Comparison of ENCODE assay signal across 25 mouse cellular contexts in the genomic region with DNA sequence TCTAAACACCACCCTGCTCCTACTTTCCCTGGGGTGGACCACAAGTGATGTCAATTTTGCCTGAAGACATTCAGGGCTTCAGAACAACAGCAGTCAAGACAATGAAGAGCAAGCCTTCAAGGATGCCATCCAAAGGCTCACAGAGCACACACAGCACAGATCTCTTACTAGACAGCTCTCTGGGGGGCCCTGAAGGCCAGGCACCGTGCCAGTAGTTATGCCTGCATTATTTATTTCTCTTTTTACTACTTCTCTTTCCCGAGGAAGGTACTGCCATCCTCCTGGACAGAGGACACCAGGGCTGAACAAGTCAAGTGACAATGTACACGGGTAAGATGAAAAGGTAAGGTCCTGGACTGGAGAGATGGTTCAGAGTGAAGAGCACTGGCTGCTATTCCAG.
DNase-seq lines count a peak whose midpoint lies in the region; ATAC-seq and TF ChIP-seq lines count a peak whose summit lies in the region.
"Had no signal": no experiment of that assay in that cellular context is flagged by ENCODE, and none has a peak within 500 bp of the region (broad histone marks: within the 10 kb centered on the region; RNA-seq: fewer than 3 reads in every experiment).

No protein-coding gene starts in this region.

- H3K4me3 ChIP-seq in hindbrain, embryonic 14.5 days (replicated peaks; ENCODE audit: low read length) = no peak overlapping the region
- H3K4me3 ChIP-seq in hindbrain, embryonic 13.5 days = no peak overlapping the region
- H3K4me3 ChIP-seq in testis, adult 2 months (ENCODE audit: control insufficient read depth, low read depth, low read length) = no peak overlapping the region
- no peak overlapping the region for H3K4me3 ChIP-seq in intestine, postnatal 0 days (ENCODE audit: low read depth, low read length)
- H3K4me3 ChIP-seq: forebrain, embryonic 12.5 days; heart, embryonic 13.5 days; lung, embryonic 15.5 days; neural tube, embryonic 15.5 days had no signal

- WGBS in hindbrain, embryonic 14.5 days = 55% methylated on average over 3 of the region's 3 CpGs
- 64% methylated on average over 3 of the region's 3 CpGs for WGBS in hindbrain, embryonic 13.5 days
- WGBS in intestine, postnatal 0 days = 50% methylated on average over 3 of the region's 3 CpGs

- no peak for TF ChIP-seq POLR2A in testis, adult 2 months (IDR thresholded peaks at IDR 0.05; ENCODE audit: control insufficient read depth, low read depth, low read length)

- H3K4me2 ChIP-seq in hindbrain, embryonic 14.5 days (replicated peaks) = no peak overlapping the region
- H3K4me2 ChIP-seq in hindbrain, embryonic 13.5 days = no peak overlapping the region
- H3K4me2 ChIP-seq in intestine, postnatal 0 days (replicated peaks; ENCODE audit: low read depth) = no peak overlapping the region
- H3K4me2 ChIP-seq: forebrain, embryonic 12.5 days; heart, embryonic 13.5 days; lung, embryonic 15.5 days; midbrain, embryonic 11.5 days; neural tube, embryonic 15.5 days had no signal

- no peaks in the 10 kb centered on the region for H3K36me3 ChIP-seq in hindbrain, embryonic 14.5 days (replicated peaks; ENCODE audit: control insufficient read depth, insufficient read depth)
- H3K36me3 ChIP-seq in hindbrain, embryonic 13.5 days = no peaks in the 10 kb centered on the region
- H3K36me3 ChIP-seq in testis, adult 2 months (ENCODE audit: control insufficient read depth, insufficient read depth, low read length) = no peaks in the 10 kb centered on the region
- H3K36me3 ChIP-seq in intestine, postnatal 0 days (ENCODE audit: control insufficient read depth, insufficient read depth) = no peaks in the 10 kb centered on the region
- H3K36me3 ChIP-seq: forebrain, embryonic 12.5 days; heart, embryonic 13.5 days; lung, embryonic 15.5 days; neural tube, embryonic 15.5 days had no signal

- no peak for ATAC-seq in hindbrain, embryonic 14.5 days (ENCODE audit: low FRiP score)
- no peak for ATAC-seq in hindbrain, embryonic 13.5 days (ENCODE audit: low FRiP score)
- no peak for ATAC-seq in intestine, postnatal 0 days
- ATAC-seq: activated CD4-positive, CD25-positive, alpha-beta regulatory T cell, adult 4 months; intestine, embryonic 16.5 days had no signal

- 0 out of 2 replicates have a peak, but pooled peaks cover 4% of the 10 kb centered on the region for H3K4me1 ChIP-seq in hindbrain, embryonic 14.5 days (replicated peaks; ENCODE audit: control insufficient read depth, insufficient read depth, low read length)
- peaks cover 22% of the 10 kb centered on the region for H3K4me1 ChIP-seq in hindbrain, embryonic 13.5 days (replicated peaks)
- no peaks in the 10 kb centered on the region for H3K4me1 ChIP-seq in testis, adult 2 months (ENCODE audit: control insufficient read depth, insufficient read depth, low read length)
- H3K4me1 ChIP-seq in intestine, postnatal 0 days (replicated peaks; ENCODE audit: control insufficient read depth, insufficient read depth, low read length) = peaks cover 2% of the 10 kb centered on the region

- no peaks in the 10 kb centered on the region for H3K27me3 ChIP-seq in hindbrain, embryonic 14.5 days (ENCODE audit: control insufficient read depth, insufficient read depth, low read length)
- H3K27me3 ChIP-seq in hindbrain, embryonic 13.5 days = no peaks in the 10 kb centered on the region
- H3K27me3 ChIP-seq in testis, adult 2 months (ENCODE audit: control insufficient read depth, insufficient read depth, low read length) = no peaks in the 10 kb centered on the region
- H3K27me3 ChIP-seq in intestine, postnatal 0 days (replicated peaks; ENCODE audit: control insufficient read depth, insufficient read depth, low read length) = no peaks in the 10 kb centered on the region
- H3K27me3 ChIP-seq: heart, embryonic 13.5 days; lung, embryonic 15.5 days; neural tube, embryonic 15.5 days had no signal

- H3K9ac ChIP-seq in hindbrain, embryonic 14.5 days = no peak overlapping the region
- H3K9ac ChIP-seq in hindbrain, embryonic 13.5 days = no peak overlapping the region
- no peak overlapping the region for H3K9ac ChIP-seq in intestine, postnatal 0 days (ENCODE audit: low read depth, low read length)
- H3K9ac ChIP-seq: forebrain, embryonic 12.5 days; heart, embryonic 13.5 days; lung, embryonic 15.5 days; neural tube, embryonic 15.5 days had no signal

- peak; percentile 35 to 39 for DNase-seq in adrenal gland, postnatal 36 days
- no peak for DNase-seq in adrenal gland, adult 18-20 months (ENCODE audit: low spot score in 2 of 2)
- DNase-seq in hindbrain, embryonic 14.5 days (ENCODE audit: low spot score) = no peak
- DNase-seq in testis, postnatal 14 days (ENCODE audit: low spot score) = no peak
- DNase-seq: cerebellum, adult 9-10 months; gastrocnemius, postnatal 10 days; heart, postnatal 10 days; kidney, adult 9 months; kidney, postnatal 10 days; layer of hippocampus, postnatal 36 days; liver; retina, postnatal 1 day; right cerebral cortex, postnatal 14 days; thymus, adult 2 months; thymus, postnatal 36 days had no signal

- peak overlapping the region; percentile 3; the same call in 1 of the 2 replicates for H3K27ac ChIP-seq in hindbrain, embryonic 14.5 days
- no peak overlapping the region for H3K27ac ChIP-seq in hindbrain, embryonic 13.5 days
- 0 out of 2 replicates have a peak overlapping the region, but pooled peaks have one; percentile 29 for H3K27ac ChIP-seq in testis, adult 2 months (ENCODE audit: control insufficient read depth, insufficient read depth, low read depth, low read length)
- no peak overlapping the region for H3K27ac ChIP-seq in intestine, postnatal 0 days (ENCODE audit: low read depth, low read length)
- H3K27ac ChIP-seq: forebrain, embryonic 12.5 days; lung, embryonic 15.5 days; neural tube, embryonic 15.5 days had no signal

- TF ChIP-seq CTCF in testis, adult 2 months (IDR thresholded peaks at IDR 0.05; ENCODE audit: control insufficient read depth, insufficient read depth, insufficient replicate concordance, low read depth, low read length) = no peak
- TF ChIP-seq CTCF in intestine, postnatal 0 days (IDR thresholded peaks at IDR 0.05; ENCODE audit: low read depth) = no peak

- H3K9me3 ChIP-seq in hindbrain, embryonic 14.5 days (ENCODE audit: control insufficient read depth, low read length) = no peaks in the 10 kb centered on the region
- no peaks in the 10 kb centered on the region for H3K9me3 ChIP-seq in hindbrain, embryonic 13.5 days
- no peaks in the 10 kb centered on the region for H3K9me3 ChIP-seq in intestine, postnatal 0 days (ENCODE audit: control insufficient read depth)
- H3K9me3 ChIP-seq: heart, embryonic 13.5 days; lung, embryonic 15.5 days; neural tube, embryonic 15.5 days had no signal

Comparison
In these comparisons a context has a peak if more than half of its experiments do, and no peak if none do; other contexts are left out.
1. DNase-seq: peak in adrenal gland, postnatal 36 days (2 of 2); none in adrenal gland, adult 18-20 months (0 of 2), hindbrain, embryonic 14.5 days (single experiment) and testis, postnatal 14 days (single experiment).
2. H3K27ac ChIP-seq: peak in hindbrain, embryonic 14.5 days (single experiment) and testis, adult 2 months (single experiment); none in hindbrain, embryonic 13.5 days (single experiment) and intestine, postnatal 0 days (single experiment).